Mouse (Mus musculus) testis, adult 2 months (tissue): ENCODE data around the gene Maml3.

Experiments
- CTCF ChIP-seq: fragments of 200-500 bp; IDR thresholded peaks from 2 replicates; pipeline ENCODE4 v1.5.1; 2012; ENCODE audit warnings: low read depth, mild to moderate bottlenecking, inconsistent platforms, low read length, moderate library complexity; ENCODE audit not compliant: control insufficient read depth, insufficient read depth, insufficient replicate concordance
- POLR2A ChIP-seq: fragments of 200-500 bp; IDR thresholded peaks from 2 replicates; pipeline ENCODE4 v1.6.1; 2012; ENCODE audit warnings: low read depth, mild to moderate bottlenecking, inconsistent platforms, low read length, moderate library complexity; ENCODE audit not compliant: control insufficient read depth

GRCm38 (mm10) chr3:51702701-51703286 is 402.1 kb downstream of the Maml3 start:
- no peak for TF ChIP-seq POLR2A
- TF ChIP-seq CTCF, result no peak
